Comparison of ENCODE assay signal across 8 mouse cellular contexts in genomic region chr9:96675071-96675762, GRCm38 (mm10). TPM values are rescaled to one million over a fixed set of nuclear protein-coding genes. Genes with fewer than 3 reads are reported as not detected.
DNase-seq lines count a peak whose midpoint lies in the region; ATAC-seq and TF ChIP-seq lines count a peak whose summit lies in the region.

No protein-coding gene starts in this region.

- 0 out of 2 replicates have a peak overlapping the region, but pooled peaks have one; percentile 7 for H3K27ac ChIP-seq in gastrocnemius, adult 2 months
- no peak overlapping the region for H3K27ac ChIP-seq in intestine, embryonic 16.5 days (ENCODE audit: low read length)
- no peak overlapping the region for H3K27ac ChIP-seq in lung, postnatal 0 days (ENCODE audit: low read length)
- H3K27ac ChIP-seq in spleen, adult 2 months (ENCODE audit: insufficient read depth, low read length): no peak overlapping the region

- intact Hi-C loops in gastrocnemius, adult 2 months (cut with DNase I): loop anchor here (2.0 kb wide), 1 partner anchor 84 kb away; no protein-coding TSS in a partner anchor

- 35% methylated on average over 5 of the region's 5 CpGs for WGBS in intestine, embryonic 16.5 days
- 36% methylated on average over 5 of the region's 5 CpGs for WGBS in lung, postnatal 0 days
- WGBS in spleen, adult 2 months: 35% methylated on average over 5 of the region's 5 CpGs

- no peak overlapping the region for H3K9ac ChIP-seq in intestine, embryonic 16.5 days (ENCODE audit: low read depth, low read length)
- H3K9ac ChIP-seq in lung, postnatal 0 days (replicated peaks; ENCODE audit: low read depth): no peak overlapping the region

- no peak overlapping the region for H3K4me2 ChIP-seq in intestine, embryonic 16.5 days (ENCODE audit: low read depth, low read length)
- H3K4me2 ChIP-seq in lung, postnatal 0 days (replicated peaks; ENCODE audit: low read depth, low read length): no peak overlapping the region

- H3K9me3 ChIP-seq in intestine, embryonic 16.5 days (ENCODE audit: control insufficient read depth, low read length): no peaks in the 10 kb centered on the region
- no peaks in the 10 kb centered on the region for H3K9me3 ChIP-seq in lung, postnatal 0 days (ENCODE audit: low read length)

- no peaks in the 10 kb centered on the region for H3K4me1 ChIP-seq in intestine, embryonic 16.5 days (ENCODE audit: control insufficient read depth, insufficient read depth, low read length)
- H3K4me1 ChIP-seq in lung, postnatal 0 days (ENCODE audit: insufficient read depth, low read depth, low read length): no peaks in the 10 kb centered on the region
- H3K4me1 ChIP-seq in spleen, adult 2 months (ENCODE audit: control insufficient read depth, insufficient read depth, insufficient read length): no peaks in the 10 kb centered on the region

- TF ChIP-seq EP300 in lung, postnatal 0 days (IDR thresholded peaks at IDR 0.05): no peak

- no peaks in the 10 kb centered on the region for H3K36me3 ChIP-seq in intestine, embryonic 16.5 days (ENCODE audit: control insufficient read depth, insufficient read depth, low read length)
- H3K36me3 ChIP-seq in lung, postnatal 0 days (ENCODE audit: insufficient read depth, low read length): no peaks in the 10 kb centered on the region
- no peaks in the 10 kb centered on the region for H3K36me3 ChIP-seq in spleen, adult 2 months (ENCODE audit: control insufficient read depth, insufficient read depth, low read length)

- H3K4me3 ChIP-seq in gastrocnemius, adult 2 months: no peak overlapping the region
- H3K4me3 ChIP-seq in intestine, embryonic 16.5 days (ENCODE audit: low read length): no peak overlapping the region
- no peak overlapping the region for H3K4me3 ChIP-seq in lung, postnatal 0 days (ENCODE audit: low read depth, low read length)
- H3K4me3 ChIP-seq in spleen, adult 2 months (ENCODE audit: extremely low read depth, insufficient read depth, insufficient read length): no peak overlapping the region

- peak; percentile 76 for TF ChIP-seq CTCF in gastrocnemius, adult 2 months (IDR thresholded peaks at IDR 0.05)
- TF ChIP-seq CTCF in lung, postnatal 0 days (IDR thresholded peaks at IDR 0.05): peak; percentile 96
- TF ChIP-seq CTCF in spleen, adult 2 months (IDR thresholded peaks at IDR 0.05; ENCODE audit: extremely low read depth, insufficient read depth, insufficient read length, insufficient replicate concordance): peak; percentile 68; the same call in 1 of the 2 replicates

- H3K27me3 ChIP-seq in intestine, embryonic 16.5 days (replicated peaks; ENCODE audit: control insufficient read depth, insufficient read depth, low read length): no peaks in the 10 kb centered on the region
- H3K27me3 ChIP-seq in lung, postnatal 0 days (replicated peaks; ENCODE audit: insufficient read depth, low read length): no peaks in the 10 kb centered on the region
- H3K27me3 ChIP-seq in spleen, adult 2 months (ENCODE audit: control insufficient read depth, insufficient read depth, low read length): no peaks in the 10 kb centered on the region

- peak; percentile 84 for DNase-seq in CD4-positive helper T cell, adult 2 months (ENCODE audit: low read depth, low spot score)
- DNase-seq in MEL-GATA-1-ER (ENCODE audit: extremely low read depth, low read depth): peak; percentile 65
- DNase-seq in cerebellum, adult 9-10 months: peak; percentile 79
- peak; percentile 69 for DNase-seq in gastrocnemius, adult 2 months
- DNase-seq in lung, postnatal 0 days (ENCODE audit: low spot score): peak; percentile 87
- DNase-seq in spleen, adult 2 months (ENCODE audit: low read depth in 1 of 2, low spot score in 2 of 2): peak; percentile 66 to 68
- no peak for DNase-seq in right cerebral cortex, postnatal 14 days

- ATAC-seq in intestine, embryonic 16.5 days: peak; percentile 72
- ATAC-seq in lung, postnatal 0 days: peak; percentile 83

- TF ChIP-seq POLR2A in spleen, adult 2 months (IDR thresholded peaks at IDR 0.05; ENCODE audit: low read depth, low read length): no peak

RNA-seq across cellular contexts. Expression of gene Rasa2, which starts 43.8 kb away (rescaled TPM):
- 1 to 10 TPM; 3.2 to 3.6 TPM for total RNA-seq in gastrocnemius, adult 2 months (2021)
- polyA plus RNA-seq in intestine, embryonic 16.5 days (2015; fragmentation: Nextera tagmentation; extraction: Ambion mirVana): 13.7 and 15.3 TPM in 2 replicates
- 12.3 and 15.6 TPM in 2 replicates for polyA plus RNA-seq in lung, postnatal 0 days (2015; fragmentation: Nextera tagmentation; extraction: Ambion mirVana)
- 2.0 and 2.6 TPM in 2 replicates for polyA plus RNA-seq in spleen, adult 2 months (2012; rRNA removed)
